Mouse (Mus musculus) ES-Bruce4 (cell line): ENCODE results near the gene Txlna.

ENCODE experiments used
- CTCF ChIP-seq: IDR thresholded peaks from one replicate; pipeline ENCODE4 v1.8.1; 2011; ENCODE audit warnings: low read depth, low read length
- EP300 ChIP-seq: IDR thresholded peaks from 2 replicates; pipeline ENCODE4 v1.6.1; 2011; ENCODE audit warnings: low read depth, low read length; ENCODE audit not compliant: insufficient read depth

GRCm38 (mm10) chr4:129621283-129621841 lies 19.5 kb downstream of the Txlna start:
- TF ChIP-seq EP300 (no peak), CTCF (no peak)
